Mouse (Mus musculus): ENCODE measurements around the gene Lman2.

DNA sequence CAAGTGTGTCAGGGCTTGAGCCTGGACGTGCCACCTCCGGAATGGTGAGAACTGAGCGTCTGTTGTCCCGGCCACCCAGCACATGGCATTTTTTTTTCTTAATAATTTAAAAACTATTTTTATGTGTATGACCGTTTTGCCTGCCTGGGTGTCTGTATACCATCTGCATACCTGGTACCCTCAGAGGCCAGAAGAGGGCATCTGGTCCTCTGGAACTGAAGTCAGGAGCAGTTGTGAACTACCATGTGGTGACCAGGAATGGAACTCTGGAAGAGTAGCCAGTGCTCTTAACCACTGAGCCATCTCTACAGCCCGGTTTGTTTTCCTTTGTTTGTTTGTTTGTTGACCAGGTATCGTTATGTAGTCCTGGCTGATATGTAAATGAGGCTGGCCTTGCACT, 5.8 kb upstream of the Lman2 start:
- TF ChIP-seq ZC3H11A (IDR thresholded peaks at IDR 0.05; ENCODE audit: borderline replicate concordance, low read depth, low read length) (no peak), HCFC1 (IDR thresholded peaks at IDR 0.05; ENCODE audit: borderline replicate concordance, insufficient read depth, low read length) (no peak), MAFK (IDR thresholded peaks at IDR 0.05; ENCODE audit: insufficient read depth, low read depth, low read length) (no peak)
